Mouse (Mus musculus): ENCODE measurements at regions not wholly inside any gene's neighbourhood (a gene's known extent, or its start where the extent isn't known, plus 50 kb on each side); places are given as distances from the start of the nearest gene placed in this dataset.

- H3K27me3 ChIP-seq (ENCODE audit: control insufficient read depth, insufficient read depth, insufficient read length) = no peaks in the 10 kb centered on the region
- no peak overlapping the region for H3K4me3 ChIP-seq
- no peak overlapping the region for H3ac ChIP-seq (ENCODE audit: control insufficient read depth, insufficient read length)
- TF ChIP-seq TCF3 (IDR thresholded peaks at IDR 0.05; ENCODE audit: insufficient read length, low read depth) = no peak
- TF ChIP-seq MYOG (IDR thresholded peaks at IDR 0.05; ENCODE audit: control insufficient read depth in 1 of 3, insufficient read depth in 1 of 3, insufficient read length in 2 of 3, low read depth in 2 of 3) = no peak
- TF ChIP-seq TCF12 (IDR thresholded peaks at IDR 0.05; ENCODE audit: insufficient read depth, poor library complexity, severe bottlenecking) = no peak
- TF ChIP-seq SRF (IDR thresholded peaks at IDR 0.05; ENCODE audit: control insufficient read depth, insufficient read length, low read depth) = no peak
- TF ChIP-seq REST (IDR thresholded peaks at IDR 0.05; ENCODE audit: insufficient read depth, insufficient read length) = no peak
- no peak for TF ChIP-seq MYOD1 (IDR thresholded peaks at IDR 0.05; ENCODE audit: control insufficient read depth in 1 of 3, insufficient read length in 2 of 3, low read depth in 2 of 3)
- TF ChIP-seq POLR2AphosphoS2 (IDR thresholded peaks at IDR 0.05; ENCODE audit: insufficient read length, low read depth) = no peak
- TF ChIP-seq USF1 (IDR thresholded peaks at IDR 0.05; ENCODE audit: low read depth) = no peak
- TF ChIP-seq POLR2A (IDR thresholded peaks at IDR 0.05; ENCODE audit: insufficient read length, low read depth) = no peak
- TF ChIP-seq CEBPB (IDR thresholded peaks at IDR 0.05; ENCODE audit: insufficient read depth, poor library complexity, severe bottlenecking) = no peak
- TF ChIP-seq E2F4 (IDR thresholded peaks at IDR 0.05; ENCODE audit: insufficient read depth) = no peak
- no peaks in the 10 kb centered on the region for H3K36me3 ChIP-seq (ENCODE audit: control insufficient read depth, insufficient read depth)
- H3K4me2 ChIP-seq (ENCODE audit: low read depth) = no peak overlapping the region
- no peaks in the 10 kb centered on the region for H3K79me2 ChIP-seq (ENCODE audit: control insufficient read depth, insufficient read depth)
Observed at GRCm38 (mm10) chr14:108798884-108799283, 115.1 kb downstream of the Slitrk1 start.

GRCm38 (mm10) chr14:108792445-108792844 lies 121.5 kb downstream of the Slitrk1 start:
- Histone ChIP-seq H3ac (ENCODE audit: control insufficient read depth, insufficient read length) (no peak overlapping the region), H3K79me2 (ENCODE audit: control insufficient read depth, insufficient read depth) (no peaks in the 10 kb centered on the region), H3K27me3 (ENCODE audit: control insufficient read depth, insufficient read depth, insufficient read length) (no peaks in the 10 kb centered on the region), H3K4me2 (ENCODE audit: low read depth) (no peak overlapping the region), H3K36me3 (ENCODE audit: control insufficient read depth, insufficient read depth) (no peaks in the 10 kb centered on the region), H3K4me3 (no peak overlapping the region)
- TF ChIP-seq POLR2A (IDR thresholded peaks at IDR 0.05; ENCODE audit: insufficient read length, low read depth) (no peak), MYOG (IDR thresholded peaks at IDR 0.05; ENCODE audit: control insufficient read depth in 1 of 3, insufficient read depth in 1 of 3, insufficient read length in 2 of 3, low read depth in 2 of 3) (no peak), SRF (IDR thresholded peaks at IDR 0.05; ENCODE audit: control insufficient read depth, insufficient read length, low read depth) (no peak), POLR2AphosphoS2 (IDR thresholded peaks at IDR 0.05; ENCODE audit: insufficient read length, low read depth) (no peak), REST (IDR thresholded peaks at IDR 0.05; ENCODE audit: insufficient read depth, insufficient read length) (no peak), TCF3 (IDR thresholded peaks at IDR 0.05; ENCODE audit: insufficient read length, low read depth) (no peak), TCF12 (IDR thresholded peaks at IDR 0.05; ENCODE audit: insufficient read depth, poor library complexity, severe bottlenecking) (no peak), CEBPB (IDR thresholded peaks at IDR 0.05; ENCODE audit: insufficient read depth, poor library complexity, severe bottlenecking) (no peak)

GRCm38 (mm10) chr14:108791296-108791695 lies 122.7 kb downstream of the Slitrk1 start:
- H3K4me2 ChIP-seq (ENCODE audit: low read depth) = no peak overlapping the region
- H3K79me2 ChIP-seq (ENCODE audit: control insufficient read depth, insufficient read depth) = no peaks in the 10 kb centered on the region
- no peaks in the 10 kb centered on the region for H3K27me3 ChIP-seq (ENCODE audit: control insufficient read depth, insufficient read depth, insufficient read length)
- H3K36me3 ChIP-seq (ENCODE audit: control insufficient read depth, insufficient read depth) = no peaks in the 10 kb centered on the region
- no peak for TF ChIP-seq MYOG (IDR thresholded peaks at IDR 0.05; ENCODE audit: control insufficient read depth in 1 of 3, insufficient read depth in 1 of 3, insufficient read length in 2 of 3, low read depth in 2 of 3)
- no peak for TF ChIP-seq MAX (IDR thresholded peaks at IDR 0.05; ENCODE audit: low read depth)
- TF ChIP-seq REST (IDR thresholded peaks at IDR 0.05; ENCODE audit: insufficient read depth, insufficient read length) = no peak
- no peak for TF ChIP-seq TCF12 (IDR thresholded peaks at IDR 0.05; ENCODE audit: insufficient read depth, poor library complexity, severe bottlenecking)
- no peak for TF ChIP-seq CEBPB (IDR thresholded peaks at IDR 0.05; ENCODE audit: insufficient read depth, poor library complexity, severe bottlenecking)
- no peak for TF ChIP-seq E2F4 (IDR thresholded peaks at IDR 0.05; ENCODE audit: insufficient read depth)
- no peak for TF ChIP-seq USF1 (IDR thresholded peaks at IDR 0.05; ENCODE audit: low read depth)
- TF ChIP-seq TCF3 (IDR thresholded peaks at IDR 0.05; ENCODE audit: insufficient read length, low read depth) = no peak
- TF ChIP-seq POLR2A (IDR thresholded peaks at IDR 0.05; ENCODE audit: insufficient read length, low read depth) = no peak
- no peak for TF ChIP-seq MYOD1 (IDR thresholded peaks at IDR 0.05; ENCODE audit: control insufficient read depth in 1 of 3, insufficient read length in 2 of 3, low read depth in 2 of 3)
- no peak for TF ChIP-seq SRF (IDR thresholded peaks at IDR 0.05; ENCODE audit: control insufficient read depth, insufficient read length, low read depth)
- TF ChIP-seq POLR2AphosphoS2 (IDR thresholded peaks at IDR 0.05; ENCODE audit: insufficient read length, low read depth) = no peak
- H3K4me3 ChIP-seq = no peak overlapping the region
- H3ac ChIP-seq (ENCODE audit: control insufficient read depth, insufficient read length) = no peak overlapping the region

- H3K27me3 ChIP-seq (ENCODE audit: control insufficient read depth, insufficient read depth, insufficient read length) = no peaks in the 10 kb centered on the region
- H3K4me3 ChIP-seq = no peak overlapping the region
- H3K4me2 ChIP-seq (ENCODE audit: low read depth) = no peak overlapping the region
- H3ac ChIP-seq (ENCODE audit: control insufficient read depth, insufficient read length) = no peak overlapping the region
- no peaks in the 10 kb centered on the region for H3K79me2 ChIP-seq (ENCODE audit: control insufficient read depth, insufficient read depth)
- no peaks in the 10 kb centered on the region for H3K36me3 ChIP-seq (ENCODE audit: control insufficient read depth, insufficient read depth)
- TF ChIP-seq USF1 (IDR thresholded peaks at IDR 0.05; ENCODE audit: low read depth) = no peak
- no peak for TF ChIP-seq REST (IDR thresholded peaks at IDR 0.05; ENCODE audit: insufficient read depth, insufficient read length)
- no peak for TF ChIP-seq POLR2AphosphoS2 (IDR thresholded peaks at IDR 0.05; ENCODE audit: insufficient read length, low read depth)
- no peak for TF ChIP-seq SRF (IDR thresholded peaks at IDR 0.05; ENCODE audit: control insufficient read depth, insufficient read length, low read depth)
- no peak for TF ChIP-seq E2F4 (IDR thresholded peaks at IDR 0.05; ENCODE audit: insufficient read depth)
- no peak for TF ChIP-seq MAX (IDR thresholded peaks at IDR 0.05; ENCODE audit: low read depth)
- TF ChIP-seq TCF12 (IDR thresholded peaks at IDR 0.05; ENCODE audit: insufficient read depth, poor library complexity, severe bottlenecking) = no peak
- TF ChIP-seq CEBPB (IDR thresholded peaks at IDR 0.05; ENCODE audit: insufficient read depth, poor library complexity, severe bottlenecking) = no peak
- TF ChIP-seq MYOD1 (IDR thresholded peaks at IDR 0.05; ENCODE audit: control insufficient read depth in 1 of 3, insufficient read length in 2 of 3, low read depth in 2 of 3) = no peak
- TF ChIP-seq MYOG (IDR thresholded peaks at IDR 0.05; ENCODE audit: control insufficient read depth in 1 of 3, insufficient read depth in 1 of 3, insufficient read length in 2 of 3, low read depth in 2 of 3) = no peak
- TF ChIP-seq TCF3 (IDR thresholded peaks at IDR 0.05; ENCODE audit: insufficient read length, low read depth) = no peak
- TF ChIP-seq POLR2A (IDR thresholded peaks at IDR 0.05; ENCODE audit: insufficient read length, low read depth) = no peak
Observed at GRCm38 (mm10) chr14:108748730-108749129, 165.2 kb downstream of the Slitrk1 start.

Measured in myocyte (in vitro differentiated cells).